Mouse (Mus musculus) spleen, postnatal 36 days (tissue): ENCODE results near the gene Rgs19.
A peak's percentile ranks its signal among the peaks of the same experiment; 100 is the strongest.

Experiments
- DNase-seq, 2 experiments: peaks; one replicate each; pipeline ENCODE4 v3.0.0; 2022; ENCODE audit warnings: low spot score in 2 of 2, mixed read lengths in 1 of 2

Gene Rgs19

GRCm38 (mm10) chr2:181693339-181694280, at the start of gene Rgs19:
TSS of gene Rgs19 (minus strand) at chr2:181693977.
- DNase-seq: peak; percentile 91 to 93

GRCm38 (mm10) chr2:181730051-181730450, 36.3 kb upstream of the Rgs19 start:
- DNase-seq: no peak

GRCm38 (mm10) chr2:181727659-181728262, 34.0 kb upstream of the Rgs19 start:
- DNase-seq: no peak

GRCm38 (mm10) chr2:181722213-181722612, 28.4 kb upstream of the Rgs19 start:
- DNase-seq: no peak

- no peak for DNase-seq
These were observed 27.4 kb upstream of the Rgs19 start for GRCm38 (mm10) chr2:181721200-181721599.

- DNase-seq: no peak
These were observed 26.3 kb upstream of the Rgs19 start for GRCm38 (mm10) chr2:181720061-181720460.

GRCm38 (mm10) chr2:181716991-181717390, 23.2 kb upstream of the Rgs19 start:
- DNase-seq: no peak

GRCm38 (mm10) chr2:181715382-181715781, 21.6 kb upstream of the Rgs19 start:
- no peak for DNase-seq

- DNase-seq: no peak
These were observed 21.1 kb upstream of the Rgs19 start, which contains the start of gene Oprl1 for GRCm38 (mm10) chr2:181714903-181715326. TSS of gene Oprl1 (plus strand) at chr2:181715016.

GRCm38 (mm10) chr2:181713749-181714148, 20.0 kb upstream of the Rgs19 start:
- no peak for DNase-seq

- no peak for DNase-seq
These were observed 12.9 kb upstream of the Rgs19 start for GRCm38 (mm10) chr2:181706668-181707067.

- DNase-seq: no peak
These were observed 4.5 kb upstream of the Rgs19 start, which contains the start of gene Lkaaear1 for GRCm38 (mm10) chr2:181698241-181698640. TSS of gene Lkaaear1 (minus strand) at chr2:181698442.

- no peak for DNase-seq
These were observed 3.1 kb upstream of the Rgs19 start for GRCm38 (mm10) chr2:181696801-181697420.

GRCm38 (mm10) chr2:181695776-181696175, 2.0 kb upstream of the Rgs19 start:
- no peak for DNase-seq

- no peak for DNase-seq
These were observed 804 bp upstream of the Rgs19 start for GRCm38 (mm10) chr2:181694581-181694980.

- no peak for DNase-seq
These were observed 1.5 kb downstream of the Rgs19 start for GRCm38 (mm10) chr2:181692304-181692703.

GRCm38 (mm10) chr2:181691571-181691970, 2.2 kb downstream of the Rgs19 start:
- peak; percentile 65 to 74 for DNase-seq

GRCm38 (mm10) chr2:181691083-181691482, 2.7 kb downstream of the Rgs19 start:
- DNase-seq: no peak

- no peak for DNase-seq
These were observed 4.2 kb downstream of the Rgs19 start for GRCm38 (mm10) chr2:181689466-181690160.

GRCm38 (mm10) chr2:181687586-181687985, 6.2 kb downstream of the Rgs19 start:
- no peak for DNase-seq

- DNase-seq: no peak
These were observed 8.1 kb downstream of the Rgs19 start for GRCm38 (mm10) chr2:181685686-181686085.

GRCm38 (mm10) chr2:181684713-181685112, 9.1 kb downstream of the Rgs19 start:
- no peak for DNase-seq
